Mouse (Mus musculus): ENCODE results near the gene Cbln1. TPM values are rescaled to one million over a fixed set of nuclear protein-coding genes. Genes with fewer than 3 reads are reported as not detected.
A peak's percentile ranks its signal among the peaks of the same experiment; 100 is the strongest.

Cbln1 gene
- polyA plus RNA-seq, 1 experiment: 886 TPM

GRCm38 (mm10) chr8:87468958-87469815 is 3.2 kb downstream of the Cbln1 start:
- H3K4me1 ChIP-seq (ENCODE audit: control insufficient read depth, insufficient read depth, low read length): peaks cover 35% of the 10 kb centered on the region
- WGBS: 4% methylated on average over 45 of the region's 45 CpGs
- no peak for TF ChIP-seq CTCF (IDR thresholded peaks at IDR 0.05; ENCODE audit: borderline replicate concordance, insufficient read depth, low read depth, low read length)
- TF ChIP-seq POLR2A (IDR thresholded peaks at IDR 0.05; ENCODE audit: borderline replicate concordance, insufficient read depth, low read length): peak; percentile 30; the same call in 1 of the 2 replicates
- peak overlapping the region; percentile 99 for H3K4me3 ChIP-seq (replicated peaks; ENCODE audit: insufficient read depth, low read depth, low read length)
- H3K27ac ChIP-seq (ENCODE audit: insufficient read depth, low read length): peak overlapping the region; percentile 99
- H3K27me3 ChIP-seq (ENCODE audit: control insufficient read depth, insufficient read depth, low read length): no peaks in the 10 kb centered on the region
- DNase-seq: peak; percentile 79 to 82

- peak overlapping the region; percentile 99 for H3K27ac ChIP-seq (ENCODE audit: insufficient read depth, low read length)
Measured at GRCm38 (mm10) chr8:87468416-87468957, 3.9 kb downstream of the Cbln1 start.

GRCm38 (mm10) chr8:87467906-87468305 is 4.5 kb downstream of the Cbln1 start:
- H3K27ac ChIP-seq (ENCODE audit: insufficient read depth, low read length): peak overlapping the region; percentile 99
- 0 out of 2 replicates have a peak, but pooled peaks have one; percentile 4 for TF ChIP-seq POLR2A (IDR thresholded peaks at IDR 0.05; ENCODE audit: borderline replicate concordance, insufficient read depth, low read length)
- TF ChIP-seq CTCF (IDR thresholded peaks at IDR 0.05; ENCODE audit: borderline replicate concordance, insufficient read depth, low read depth, low read length): no peak
- peak overlapping the region; percentile 99 for H3K4me3 ChIP-seq (replicated peaks; ENCODE audit: insufficient read depth, low read depth, low read length)
- H3K27me3 ChIP-seq (ENCODE audit: control insufficient read depth, insufficient read depth, low read length): no peaks in the 10 kb centered on the region
- DNase-seq: peak; percentile 50 to 63
- peaks cover 36% of the 10 kb centered on the region for H3K4me1 ChIP-seq (ENCODE audit: control insufficient read depth, insufficient read depth, low read length)
- 7% methylated on average over 3 of the region's 3 CpGs for WGBS

More at GRCm38 (mm10) chr8:87468416-87468957, 3.9 kb downstream of the Cbln1 start:
- TF ChIP-seq CTCF (IDR thresholded peaks at IDR 0.05; ENCODE audit: borderline replicate concordance, insufficient read depth, low read depth, low read length) (no peak), POLR2A (IDR thresholded peaks at IDR 0.05; ENCODE audit: borderline replicate concordance, insufficient read depth, low read length) (no peak)
- WGBS: 11% methylated on average over 23 of the region's 23 CpGs
- H3K4me3 ChIP-seq (replicated peaks; ENCODE audit: insufficient read depth, low read depth, low read length): peak overlapping the region; percentile 99
- peak in 1 of 2 experiments; percentile 47 for DNase-seq
- no peaks in the 10 kb centered on the region for H3K27me3 ChIP-seq (ENCODE audit: control insufficient read depth, insufficient read depth, low read length)
- H3K4me1 ChIP-seq (ENCODE audit: control insufficient read depth, insufficient read depth, low read length): peaks cover 36% of the 10 kb centered on the region

- Histone ChIP-seq H3K27me3 (ENCODE audit: control insufficient read depth, insufficient read depth, low read length) (no peaks in the 10 kb centered on the region), H3K4me3 (replicated peaks; ENCODE audit: insufficient read depth, low read depth, low read length) (peak overlapping the region; percentile 20), H3K4me1 (ENCODE audit: control insufficient read depth, insufficient read depth, low read length) (peaks cover 36% of the 10 kb centered on the region), H3K27ac (ENCODE audit: insufficient read depth, low read length) (peak overlapping the region; percentile 99)
- TF ChIP-seq CTCF (IDR thresholded peaks at IDR 0.05; ENCODE audit: borderline replicate concordance, insufficient read depth, low read depth, low read length) (no peak), POLR2A (IDR thresholded peaks at IDR 0.05; ENCODE audit: borderline replicate concordance, insufficient read depth, low read length) (peak; percentile 25; the same call in 1 of the 2 replicates)
- peak; percentile 63 to 69 for DNase-seq
- 21% methylated on average over 1 of the region's 1 CpGs for WGBS
Measured at GRCm38 (mm10) chr8:87466936-87467602, 5.3 kb downstream of the Cbln1 start.

GRCm38 (mm10) chr8:87466335-87466734 is 6.1 kb downstream of the Cbln1 start:
- H3K27me3 ChIP-seq (ENCODE audit: control insufficient read depth, insufficient read depth, low read length): no peaks in the 10 kb centered on the region
- 43% methylated on average over 6 of the region's 6 CpGs for WGBS

GRCm38 (mm10) chr8:87464446-87464845 is 8.0 kb downstream of the Cbln1 start:
- Histone ChIP-seq H3K4me3 (replicated peaks; ENCODE audit: insufficient read depth, low read depth, low read length) (no peak overlapping the region), H3K27me3 (ENCODE audit: control insufficient read depth, insufficient read depth, low read length) (no peaks in the 10 kb centered on the region), H3K4me1 (ENCODE audit: control insufficient read depth, insufficient read depth, low read length) (peaks cover 36% of the 10 kb centered on the region), H3K27ac (ENCODE audit: insufficient read depth, low read length) (peak overlapping the region; percentile 78; the same call in 1 of the 2 replicates)
- TF ChIP-seq CTCF (IDR thresholded peaks at IDR 0.05; ENCODE audit: borderline replicate concordance, insufficient read depth, low read depth, low read length): no peak
- TF ChIP-seq POLR2A (IDR thresholded peaks at IDR 0.05; ENCODE audit: borderline replicate concordance, insufficient read depth, low read length): no peak
- 67% methylated on average over 3 of the region's 3 CpGs for WGBS
- DNase-seq: no peak

More at GRCm38 (mm10) chr8:87466335-87466734, 6.1 kb downstream of the Cbln1 start:
- peak; percentile 39 to 53 for DNase-seq
- H3K4me1 ChIP-seq (ENCODE audit: control insufficient read depth, insufficient read depth, low read length): peaks cover 36% of the 10 kb centered on the region
- H3K27ac ChIP-seq (ENCODE audit: insufficient read depth, low read length): peak overlapping the region; percentile 78
- no peak for TF ChIP-seq POLR2A (IDR thresholded peaks at IDR 0.05; ENCODE audit: borderline replicate concordance, insufficient read depth, low read length)
- no peak for TF ChIP-seq CTCF (IDR thresholded peaks at IDR 0.05; ENCODE audit: borderline replicate concordance, insufficient read depth, low read depth, low read length)
- no peak overlapping the region for H3K4me3 ChIP-seq (replicated peaks; ENCODE audit: insufficient read depth, low read depth, low read length)

GRCm38 (mm10) chr8:87461801-87462200 is 10.6 kb downstream of the Cbln1 start:
- WGBS: 79% methylated on average over 5 of the region's 5 CpGs
- DNase-seq: no peak
- H3K27me3 ChIP-seq (ENCODE audit: control insufficient read depth, insufficient read depth, low read length): no peaks in the 10 kb centered on the region
- TF ChIP-seq CTCF (IDR thresholded peaks at IDR 0.05; ENCODE audit: borderline replicate concordance, insufficient read depth, low read depth, low read length) (no peak), POLR2A (IDR thresholded peaks at IDR 0.05; ENCODE audit: borderline replicate concordance, insufficient read depth, low read length) (no peak)
- H3K4me3 ChIP-seq (replicated peaks; ENCODE audit: insufficient read depth, low read depth, low read length): no peak overlapping the region
- H3K4me1 ChIP-seq (ENCODE audit: control insufficient read depth, insufficient read depth, low read length): peaks cover 24% of the 10 kb centered on the region
- no peak overlapping the region for H3K27ac ChIP-seq (ENCODE audit: insufficient read depth, low read length)
